Mouse (Mus musculus) kidney, postnatal 0 days (tissue): ENCODE results near the gene Thbs2. TPM values are rescaled to one million over a fixed set of nuclear protein-coding genes. Genes with fewer than 3 reads are reported as not detected.

Source experiments
- ATAC-seq: fragments of 200-750 bp; cut with Nextera tagmentation; replicated peaks from 2 replicates; pipeline ENCODE4 v1.8.0; 2017; ENCODE audit warnings: low read depth, moderate number of reproducible peaks, moderate TSS enrichment, moderate library complexity; ENCODE audit not compliant: low FRiP score
- DNase-seq: peaks from one replicate; pipeline ENCODE4 v3.0.0-alpha.2; 2016; ENCODE audit warnings: low spot score
- H3K27ac ChIP-seq: fragments of 300-500 bp; sonication (generic); 2 replicates; pipeline ENCODE4 v1.5.1; 2014; ENCODE audit warnings: mild to moderate bottlenecking
- H3K27me3 ChIP-seq: fragments of 300-500 bp; sonication (generic); 2 replicates; pipeline ENCODE4 v1.6.1; 2014; ENCODE audit warnings: low read length, mixed read lengths; ENCODE audit not compliant: insufficient read depth
- H3K36me3 ChIP-seq: fragments of 300-500 bp; sonication (generic); 2 replicates; pipeline ENCODE4 v1.6.1; 2014; ENCODE audit warnings: low read length, mixed read lengths; ENCODE audit not compliant: insufficient read depth
- H3K4me1 ChIP-seq: fragments of 300-500 bp; sonication (generic); replicated peaks from 2 replicates; pipeline ENCODE4 v1.6.1; 2014; ENCODE audit warnings: antibody characterized with exemption, low read length, mixed read lengths; ENCODE audit not compliant: insufficient read depth
- H3K4me2 ChIP-seq: fragments of 300-500 bp; sonication (generic); 2 replicates; pipeline ENCODE4 v1.6.1; 2014; ENCODE audit warnings: mild to moderate bottlenecking, low read length, moderate library complexity, mixed read lengths
- H3K4me3 ChIP-seq: fragments of 300-500 bp; sonication (generic); replicated peaks from 2 replicates; pipeline ENCODE4 v1.5.1; 2014; ENCODE audit warnings: low read depth, low read length
- H3K9ac ChIP-seq: fragments of 300-500 bp; sonication (generic); 2 replicates; pipeline ENCODE4 v1.6.1; 2014; ENCODE audit warnings: low read depth, low read length
- H3K9me3 ChIP-seq: fragments of 300-500 bp; sonication (generic); replicated peaks from 2 replicates; pipeline ENCODE4 v1.6.1; 2016; ENCODE audit warnings: low read length, inconsistent platforms, mixed read lengths
- CTCF ChIP-seq: IDR thresholded peaks from 2 replicates; pipeline ENCODE4 v1.5.1; 2016; ENCODE audit warnings: antibody characterized with exemption, low read depth, mild to moderate bottlenecking, moderate library complexity
- WGBS: fragments of 180-500 bp; shearing (Covaris S2); extraction: QIAGEN DNeasy Blood & Tissue Kit; methylation state at CpG from one replicate; pipeline ENCODE4 v1.1.7; 2014; 5-methylcytosine and 5-hydroxymethylcytosine counted together
- polyA plus RNA-seq: library from polyadenylated mRNA; unstranded; fragments of >200 nt; fragmentation: Nextera tagmentation; extraction: Ambion mirVana; gene quantifications from 2 replicates; pipeline ENCODE4 v1.2.1, GENCODE M21; 2015

The Thbs2 gene
- polyA plus RNA-seq, 1 experiment from 2014 or later = 24.6 TPM

DNA sequence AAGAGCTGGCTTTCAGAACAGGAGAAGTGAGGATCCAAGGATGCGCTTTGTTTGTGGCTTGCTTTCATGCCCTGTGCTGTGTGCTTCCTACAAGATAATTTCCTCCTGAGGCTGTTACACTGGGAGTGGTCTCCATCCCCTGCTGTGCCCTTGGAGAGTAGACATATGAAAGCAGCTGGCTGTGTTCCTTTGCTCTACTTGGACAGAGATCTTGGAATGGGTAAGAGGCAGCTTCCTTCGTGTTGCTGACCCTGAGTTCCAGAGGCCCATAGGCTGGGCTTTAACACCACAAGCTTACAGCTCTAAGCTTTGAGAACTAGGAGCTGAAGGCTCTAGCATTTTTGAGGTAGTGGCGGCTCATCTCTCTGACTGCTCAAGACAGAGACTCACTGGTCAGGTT is 39.1 kb downstream of the Thbs2 start:
- Histone ChIP-seq H3K9ac (no peak overlapping the region), H3K36me3 (no peaks in the 10 kb centered on the region), H3K4me1 (no peaks in the 10 kb centered on the region), H3K27ac (peak overlapping the region; percentile 57; the same call in 1 of the 2 replicates), H3K4me3 (no peak overlapping the region), H3K27me3 (no peaks in the 10 kb centered on the region), H3K9me3 (no peaks in the 10 kb centered on the region), H3K4me2 (no peak overlapping the region)
- TF ChIP-seq CTCF = no peak
- ATAC-seq (no peak), DNase-seq (peak; percentile 52)
- WGBS = 70% methylated on average over 3 of the region's 3 CpGs

DNA sequence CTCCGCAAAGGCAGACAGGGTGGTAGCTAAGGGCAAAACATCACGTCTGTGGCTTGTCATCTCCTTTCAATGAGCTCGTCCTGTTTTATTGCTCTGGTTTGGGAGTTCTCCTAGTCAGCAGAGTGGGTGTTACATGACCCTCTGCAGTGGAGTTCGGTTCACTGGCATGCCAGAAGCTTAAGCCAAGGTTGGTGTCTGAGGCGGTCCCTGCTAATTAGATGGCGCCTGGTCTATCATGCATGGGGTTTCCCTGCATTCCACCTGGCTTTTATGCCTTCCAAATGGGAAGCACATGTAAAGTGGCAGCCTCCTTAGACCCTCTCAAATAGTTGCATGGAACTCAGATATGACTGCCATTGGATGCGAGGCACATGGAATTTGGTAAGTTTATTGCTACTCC is 42.0 kb downstream of the Thbs2 start:
- Histone ChIP-seq H3K4me1 (no peaks in the 10 kb centered on the region), H3K27ac (no peak overlapping the region), H3K4me2 (no peak overlapping the region), H3K9ac (no peak overlapping the region), H3K4me3 (no peak overlapping the region), H3K9me3 (no peaks in the 10 kb centered on the region), H3K36me3 (no peaks in the 10 kb centered on the region), H3K27me3 (no peaks in the 10 kb centered on the region)
- no peak for TF ChIP-seq CTCF
- ATAC-seq = no peak
- DNase-seq = no peak
- 55% methylated on average over 7 of the region's 7 CpGs for WGBS

GRCm38 (mm10) chr17:14647996-14648640 is 45.9 kb downstream of the Thbs2 start:
- ATAC-seq = no peak
- H3K36me3 ChIP-seq = no peaks in the 10 kb centered on the region
- no peaks in the 10 kb centered on the region for H3K9me3 ChIP-seq
- H3K9ac ChIP-seq = no peak overlapping the region
- H3K4me3 ChIP-seq = no peak overlapping the region
- H3K27me3 ChIP-seq = no peaks in the 10 kb centered on the region
- H3K4me1 ChIP-seq = no peaks in the 10 kb centered on the region
- no peak overlapping the region for H3K27ac ChIP-seq
- peak; percentile 79 for DNase-seq
- TF ChIP-seq CTCF = no peak
- WGBS = 62% methylated on average over 4 of the region's 4 CpGs
- H3K4me2 ChIP-seq = no peak overlapping the region

DNA sequence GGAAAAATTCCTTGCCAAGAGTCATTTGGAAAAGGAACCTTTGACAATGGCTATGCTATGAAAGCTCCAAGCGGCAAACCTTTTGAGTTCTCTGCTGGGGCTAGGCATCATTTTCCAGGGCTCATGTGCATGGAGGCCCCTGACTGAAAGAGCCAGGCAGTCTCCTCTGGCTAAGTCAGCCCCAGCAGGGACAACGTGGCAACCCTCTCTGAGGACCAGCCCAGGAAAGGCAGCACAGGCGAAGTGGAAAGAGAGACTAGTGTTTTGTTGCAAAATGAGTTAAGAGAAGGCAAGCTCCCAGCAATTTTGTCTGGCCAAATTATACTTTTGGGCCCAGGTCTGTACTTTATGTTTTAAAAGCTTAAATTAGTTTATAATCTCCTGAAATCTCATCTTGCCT is 50.0 kb downstream of the Thbs2 start:
- no peaks in the 10 kb centered on the region for H3K9me3 ChIP-seq
- H3K27me3 ChIP-seq = no peaks in the 10 kb centered on the region
- no peak overlapping the region for H3K27ac ChIP-seq
- H3K4me1 ChIP-seq = no peaks in the 10 kb centered on the region
- no peaks in the 10 kb centered on the region for H3K36me3 ChIP-seq
- H3K9ac ChIP-seq = no peak overlapping the region
- WGBS = 73% methylated on average over 3 of the region's 3 CpGs
- ATAC-seq (no peak), DNase-seq (no peak)
- no peak for TF ChIP-seq CTCF
- no peak overlapping the region for H3K4me3 ChIP-seq
- H3K4me2 ChIP-seq = no peak overlapping the region

- no peak for ATAC-seq
- TF ChIP-seq CTCF = no peak
- H3K27me3 ChIP-seq = no peaks in the 10 kb centered on the region
- H3K4me1 ChIP-seq = no peaks in the 10 kb centered on the region
- WGBS = 77% methylated on average over 15 of the region's 15 CpGs
- no peaks in the 10 kb centered on the region for H3K36me3 ChIP-seq
- H3K9me3 ChIP-seq = no peaks in the 10 kb centered on the region
- H3K4me2 ChIP-seq = no peak overlapping the region
- H3K4me3 ChIP-seq = no peak overlapping the region
- no peak overlapping the region for H3K9ac ChIP-seq
- peak; percentile 65 for DNase-seq
- H3K27ac ChIP-seq = peak overlapping the region; percentile 50
Measured at GRCm38 (mm10) chr17:14640351-14641115, 53.5 kb downstream of the Thbs2 start.

DNA sequence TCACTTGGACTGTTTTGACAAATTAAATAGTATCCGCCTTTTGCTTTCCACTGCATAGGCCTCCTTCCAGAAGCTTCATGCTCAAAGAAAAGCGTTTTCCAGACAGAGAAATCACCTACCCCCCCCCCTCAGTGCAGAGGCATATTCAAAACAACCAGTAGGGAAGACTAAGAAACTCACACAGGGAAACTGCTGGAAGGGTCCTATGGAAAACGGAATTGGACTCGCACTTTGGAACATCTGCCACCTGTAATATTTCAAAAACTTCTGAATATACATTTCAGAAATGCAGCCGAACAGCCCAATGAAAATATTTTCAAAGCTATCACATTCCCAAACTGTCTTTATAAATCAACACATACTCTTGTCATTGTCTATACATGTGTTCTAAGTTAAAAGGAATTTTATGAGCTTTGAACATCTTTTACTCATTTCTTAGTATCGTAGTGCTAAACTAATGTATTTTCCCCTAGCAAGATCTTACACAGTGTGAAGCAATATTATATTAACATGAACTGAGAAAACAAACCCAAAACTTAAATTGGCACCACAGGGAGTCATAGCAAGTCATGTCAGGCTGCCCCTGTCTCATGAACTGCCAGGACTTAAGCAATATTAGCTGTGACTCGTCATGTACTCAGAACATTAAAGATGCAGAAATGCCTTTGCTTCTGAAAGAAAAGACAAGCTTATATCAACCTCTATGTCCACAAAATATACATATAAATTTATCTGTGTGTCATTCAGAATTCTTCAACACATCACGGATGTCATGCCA is 58.3 kb downstream of the Thbs2 start:
- ATAC-seq (no peak), DNase-seq (peak; percentile 15)
- no peaks in the 10 kb centered on the region for H3K36me3 ChIP-seq
- no peak overlapping the region for H3K9ac ChIP-seq
- no peak for TF ChIP-seq CTCF
- no peaks in the 10 kb centered on the region for H3K4me1 ChIP-seq
- H3K4me3 ChIP-seq = no peak overlapping the region
- no peak overlapping the region for H3K4me2 ChIP-seq
- H3K27me3 ChIP-seq = no peaks in the 10 kb centered on the region
- WGBS = 76% methylated on average over 8 of the region's 8 CpGs
- H3K27ac ChIP-seq = no peak overlapping the region
- H3K9me3 ChIP-seq = no peaks in the 10 kb centered on the region
